ENCODE assay signal across 17 mouse cellular contexts in the genomic region with DNA sequence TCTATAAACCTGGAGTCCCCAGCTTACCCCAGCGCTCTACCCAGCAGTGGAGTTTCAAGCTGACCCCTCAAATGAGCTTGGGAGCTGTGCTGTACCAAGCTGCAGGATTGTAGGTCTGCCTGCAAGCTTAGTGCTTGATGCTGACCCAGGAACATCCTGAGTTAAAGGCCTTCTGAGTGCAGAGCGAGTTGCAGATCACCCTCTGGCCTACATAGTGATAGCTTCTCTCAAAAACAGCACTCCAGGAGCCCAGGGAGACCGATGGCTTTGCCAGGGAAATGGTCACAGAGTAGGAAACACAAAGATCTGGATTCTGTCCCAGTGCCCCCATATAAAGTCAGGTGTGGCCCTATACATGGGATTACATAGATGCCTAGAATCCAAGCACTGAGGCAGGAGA. TPM values are rescaled to one million over a fixed set of nuclear protein-coding genes. Genes with fewer than 3 reads are reported as not detected.
DNase-seq lines count a peak whose midpoint lies in the region; TF ChIP-seq lines count a peak whose summit lies in the region.
"Had no signal": no experiment of that assay in that cellular context is flagged by ENCODE, and none has a peak within 500 bp of the region (broad histone marks: within the 10 kb centered on the region; RNA-seq: fewer than 3 reads in every experiment).

No protein-coding gene starts in this region.

- H3K79me2 ChIP-seq in liver, adult 2 months (ENCODE audit: control insufficient read depth, insufficient read depth, low read length), result peaks cover 27% of the 10 kb centered on the region

- no peak for TF ChIP-seq CTCF in liver, adult 2 months (IDR thresholded peaks at IDR 0.05; ENCODE audit: low read depth, low read length)

- H3K4me1 ChIP-seq in liver, adult 2 months (ENCODE audit: control insufficient read depth, insufficient read depth, low read length), result peaks cover 38% of the 10 kb centered on the region
- peaks cover 31% of the 10 kb centered on the region for H3K4me1 ChIP-seq in brown adipose tissue, adult 24 weeks (ENCODE audit: control insufficient read depth, insufficient read depth, insufficient read length, low read length)
- H3K4me1 ChIP-seq: embryonic facial prominence, embryonic 10.5 days; embryonic facial prominence, embryonic 12.5 days; forebrain, embryonic 15.5 days had no signal

- TF ChIP-seq POLR2A in liver, adult 2 months (IDR thresholded peaks at IDR 0.05; ENCODE audit: extremely low read depth, insufficient read depth, low read length), result no peak

- DNase-seq in liver, adult 2 months (ENCODE audit: extremely low read depth, low read depth, low spot score), result peak; percentile 65
- DNase-seq in liver (no peak), adipocyte (ENCODE audit: low spot score) (peak; percentile 73)
- DNase-seq in heart, adult 18-20 months, result no peak
- DNase-seq in cerebellum, adult 9-11 months, result no peak
- DNase-seq: adrenal gland, adult 8-10 months; adrenal gland, postnatal 14 days; adrenal gland, postnatal 36 days; cerebellum, adult 11 months; cerebellum, adult 8-10 months; cerebellum, postnatal 10 days had no signal

- peaks cover 20% of the 10 kb centered on the region for H3K36me3 ChIP-seq in liver, adult 2 months (ENCODE audit: control insufficient read depth, insufficient read depth, low read length)
- H3K36me3 ChIP-seq: embryonic facial prominence, embryonic 10.5 days; embryonic facial prominence, embryonic 12.5 days; forebrain, embryonic 15.5 days had no signal

- 57% methylated on average over 3 of the region's 3 CpGs for WGBS in liver, adult 2 months

- peak overlapping the region; percentile 72 for H3K27ac ChIP-seq in liver, adult 2 months (replicated peaks; ENCODE audit: insufficient read depth, low read depth, low read length)
- peak overlapping the region; percentile 100 for H3K27ac ChIP-seq in brown adipose tissue, adult 24 weeks (replicated peaks; ENCODE audit: low read depth, low read length)
- H3K27ac ChIP-seq: embryonic facial prominence, embryonic 10.5 days; embryonic facial prominence, embryonic 12.5 days; forebrain, embryonic 13.5 days; forebrain, embryonic 15.5 days had no signal

- H3K9ac ChIP-seq in liver, adult 2 months (ENCODE audit: low read depth, low read length), result peak overlapping the region; percentile 54
- H3K9ac ChIP-seq: embryonic facial prominence, embryonic 12.5 days; forebrain, embryonic 13.5 days; forebrain, embryonic 15.5 days; forebrain, postnatal 0 days had no signal

- no peaks in the 10 kb centered on the region for H3K27me3 ChIP-seq in liver, adult 2 months (ENCODE audit: control insufficient read depth, insufficient read depth, low read length)
- H3K27me3 ChIP-seq: embryonic facial prominence, embryonic 12.5 days; forebrain, embryonic 13.5 days; forebrain, embryonic 15.5 days had no signal

- no peak overlapping the region for H3K4me3 ChIP-seq in liver, adult 2 months (ENCODE audit: insufficient read depth, low read depth, low read length)
- peak overlapping the region; percentile 50 for H3K4me3 ChIP-seq in brown adipose tissue, adult 24 weeks (ENCODE audit: insufficient read depth, low read depth, low read length)
- H3K4me3 ChIP-seq: embryonic facial prominence, embryonic 10.5 days; embryonic facial prominence, embryonic 12.5 days; forebrain, embryonic 13.5 days; forebrain, embryonic 15.5 days had no signal

RNA-seq across cellular contexts. Expression of a gene that starts 6.0 kb away (rescaled TPM):
- total RNA-seq in liver, adult 2 months (2014; rRNA removed), result 252 and 306 TPM in 2 replicates
- polyA plus RNA-seq in liver, adult 2 months (2012; rRNA removed), result 212 and 246 TPM in 2 replicates
- polyA plus RNA-seq in brown adipose tissue, adult 24 weeks (2012; ENCODE audit: insufficient read depth, insufficient read length, missing spikeins), result 370 and 390 TPM in 2 replicates
- 10 to 100 TPM; 71.4 to 86.5 TPM for total RNA-seq in heart, adult 18-20 months (2021)

Comparison
In these comparisons a context has a peak if more than half of its experiments do, and no peak if none do; other contexts are left out.
1. DNase-seq: peak in liver, adult 2 months (single experiment) and adipocyte (single experiment); none in liver (single experiment), heart, adult 18-20 months (0 of 2) and cerebellum, adult 9-11 months (single experiment).